Mouse (Mus musculus) layer of hippocampus, adult 11-12 months (tissue): ENCODE measurements around the gene C2.

Source experiments
- DNase-seq: peaks from one replicate; pipeline ENCODE4 v3.0.0; 2022; ENCODE audit warnings: low spot score

C2 gene

GRCm38 (mm10) chr17:34879336-34879879 lies 18.7 kb downstream of the C2 start, which contains the start of gene Zbtb12:
Gene Zbtb12 (plus strand): TSS chr17:34879483.
- DNase-seq: no peak

- DNase-seq: no peak
Observed at GRCm38 (mm10) chr17:34874321-34874720, 23.7 kb downstream of the C2 start.

- no peak for DNase-seq
Observed at GRCm38 (mm10) chr17:34865981-34866380, 32.1 kb downstream of the C2 start.

GRCm38 (mm10) chr17:34862416-34863081 lies 35.5 kb downstream of the C2 start, which contains the start of gene Cfb:
Gene Cfb (minus strand): TSS chr17:34862518.
- DNase-seq: no peak

GRCm38 (mm10) chr17:34861704-34862415 lies 36.2 kb downstream of the C2 start:
- no peak for DNase-seq

GRCm38 (mm10) chr17:34860514-34860913 lies 37.6 kb downstream of the C2 start:
- no peak for DNase-seq

DNA sequence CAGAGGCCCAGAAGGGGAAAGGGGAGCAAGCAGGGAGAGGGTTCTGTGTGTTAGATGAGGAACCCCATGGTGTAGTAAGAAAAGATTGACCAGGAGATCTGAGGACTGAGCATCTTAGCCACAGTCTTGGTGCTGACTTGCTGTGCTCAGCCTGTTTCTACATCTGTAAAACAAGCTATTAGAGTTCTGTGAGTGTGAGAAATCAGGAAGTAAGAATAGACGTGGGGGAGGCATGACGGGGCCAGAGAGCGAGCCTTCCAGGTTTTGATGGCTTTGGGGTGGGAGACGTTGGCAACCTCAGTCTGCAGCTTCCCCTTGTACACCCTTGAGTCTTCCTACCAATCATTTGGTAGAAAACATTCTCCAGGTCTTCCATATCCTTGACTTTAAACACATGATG lies 39.4 kb downstream of the C2 start:
- no peak for DNase-seq

DNA sequence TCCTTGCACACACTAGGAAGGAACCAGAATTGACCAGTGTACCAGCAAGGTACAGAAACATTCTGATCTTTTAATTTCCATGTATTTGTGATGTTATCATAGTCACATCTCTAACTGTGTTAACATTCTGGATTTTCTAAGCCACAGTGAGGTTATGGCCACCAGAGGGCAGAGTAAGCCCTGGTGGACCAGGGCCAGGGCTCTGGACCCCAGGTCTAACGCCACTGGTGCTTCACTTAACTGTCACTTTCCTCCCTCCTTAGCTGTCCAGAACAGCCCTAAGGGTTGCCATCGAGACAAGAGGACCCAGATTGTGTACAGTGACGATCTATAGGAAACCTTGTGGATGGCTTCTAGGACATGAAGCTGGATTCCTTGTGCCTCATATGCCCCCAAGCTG lies 42.2 kb downstream of the C2 start:
- DNase-seq: peak; percentile 48

- DNase-seq: no peak
Observed at GRCm38 (mm10) chr17:34854761-34855160, 43.3 kb downstream of the C2 start.

GRCm38 (mm10) chr17:34853511-34853910 lies 44.6 kb downstream of the C2 start:
- DNase-seq: no peak

GRCm38 (mm10) chr17:34850517-34851125 lies 47.4 kb downstream of the C2 start:
- no peak for DNase-seq

- peak; percentile 98 for DNase-seq
Observed at GRCm38 (mm10) chr17:34849722-34850516, 48.1 kb downstream of the C2 start, which contains the start of the genes Skiv2l and Nelfe. Gene Skiv2l (minus strand): TSS chr17:34850210. Gene Nelfe (plus strand): TSS chr17:34850391.

DNA sequence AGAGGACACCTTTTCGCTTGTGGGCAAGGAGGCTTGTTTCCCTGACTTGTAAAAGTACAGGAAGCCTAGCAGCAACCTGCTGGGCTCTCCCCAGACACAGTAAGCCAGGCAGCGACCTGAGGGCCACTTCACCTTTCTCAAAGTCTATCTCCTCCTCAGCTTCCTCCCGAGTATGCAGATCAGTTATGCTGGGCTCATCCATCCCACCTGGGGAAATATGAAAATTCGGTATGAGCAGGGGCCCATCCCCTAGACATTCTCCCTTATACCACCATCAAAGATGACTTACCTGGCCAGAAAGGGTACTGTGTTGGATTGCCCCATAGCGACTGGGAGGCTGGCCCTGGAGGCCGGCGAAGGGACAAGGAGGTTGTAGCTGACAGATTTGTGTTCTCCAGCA lies 50.5 kb downstream of the C2 start:
- no peak for DNase-seq

GRCm38 (mm10) chr17:34847192-34847591 lies 50.9 kb downstream of the C2 start:
- DNase-seq: no peak

GRCm38 (mm10) chr17:34844884-34845283 lies 53.2 kb downstream of the C2 start:
- no peak for DNase-seq

DNA sequence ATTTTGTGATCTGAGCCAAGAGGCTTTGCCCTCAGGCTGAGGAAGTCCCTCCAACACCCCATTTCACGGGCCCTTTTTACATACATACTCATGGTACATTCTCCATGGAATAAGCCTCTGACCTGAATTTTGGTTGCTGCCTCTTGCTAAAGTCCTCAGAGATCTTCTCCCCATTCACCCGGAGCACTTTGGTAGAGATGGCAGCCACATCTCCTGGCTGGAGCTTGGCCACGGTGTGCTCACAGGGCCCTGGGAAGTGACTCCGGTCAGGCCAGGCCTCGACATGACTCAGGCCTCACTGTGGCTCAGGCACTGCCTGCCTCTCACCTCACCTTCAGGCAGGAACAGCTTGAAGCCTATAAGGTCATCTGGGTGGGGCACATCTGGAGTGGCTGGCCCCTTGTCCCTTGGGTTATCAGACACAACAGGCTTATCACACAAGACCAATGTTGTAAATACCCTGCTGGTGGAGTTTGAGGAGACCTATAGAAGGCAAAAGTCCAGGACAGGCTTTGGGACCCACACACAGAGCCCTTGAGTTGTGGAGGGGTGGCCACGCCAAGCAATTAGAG lies 57.2 kb downstream of the C2 start:
- no peak for DNase-seq

- no peak for DNase-seq
Observed at GRCm38 (mm10) chr17:34838785-34839184, 59.3 kb downstream of the C2 start.

DNA sequence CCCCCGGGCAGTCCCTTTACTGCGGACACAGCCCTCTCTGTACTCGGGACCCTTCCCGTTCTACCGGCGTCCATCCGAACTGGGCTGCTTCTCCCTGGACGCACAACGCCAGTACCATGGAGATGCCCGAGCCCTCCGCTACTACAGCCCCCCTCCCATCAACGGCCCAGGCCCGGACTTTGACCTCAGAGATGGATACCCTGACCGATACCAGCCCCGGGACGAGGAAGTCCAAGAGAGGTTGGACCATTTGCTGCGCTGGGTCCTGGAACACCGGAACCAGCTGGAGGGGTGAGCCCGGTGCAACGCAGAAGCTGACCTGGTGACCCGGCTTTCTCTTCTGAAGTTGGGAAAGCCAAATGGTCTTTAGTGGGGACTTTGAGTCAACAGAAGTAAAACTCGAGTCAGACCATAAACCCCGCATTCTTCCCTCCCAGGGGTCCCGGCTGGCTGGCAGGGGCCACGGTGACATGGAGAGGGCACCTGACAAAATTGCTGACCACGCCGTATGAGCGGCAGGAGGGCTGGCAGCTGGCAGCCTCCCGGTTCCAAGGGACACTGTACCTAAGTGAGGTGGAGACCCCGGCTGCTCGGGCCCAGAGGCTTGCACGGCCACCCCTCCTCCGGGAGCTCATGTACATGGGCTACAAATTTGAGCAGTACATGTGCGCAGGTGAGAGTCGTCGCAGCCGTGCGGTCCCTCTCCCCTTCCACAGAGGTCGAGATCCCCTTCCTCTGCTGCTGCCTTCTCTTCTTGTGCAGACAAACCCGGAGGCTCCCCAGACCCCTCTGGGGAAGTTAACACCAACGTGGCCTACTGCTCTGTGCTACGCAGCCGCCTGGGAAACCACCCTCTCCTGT lies 60.4 kb downstream of the C2 start:
- DNase-seq: peak; percentile 28

- DNase-seq: peak; percentile 96
Observed at GRCm38 (mm10) chr17:34836856-34837221, 61.2 kb downstream of the C2 start, which contains the start of the genes Stk19 and Dxo. Gene Stk19 (minus strand): TSS chr17:34836945. Gene Dxo (plus strand): TSS chr17:34837019.

GRCm38 (mm10) chr17:34836155-34836855 lies 61.8 kb downstream of the C2 start:
- no peak for DNase-seq
